Mouse (Mus musculus) adrenal gland, postnatal 4 days (tissue): ENCODE results near the gene 4933400A11Rik. TPM values are rescaled to one million over a fixed set of nuclear protein-coding genes. Genes with fewer than 3 reads are reported as not detected.

Source experiments
- DNase-seq, 2 experiments: peaks; one replicate each; pipeline ENCODE4 v3.0.0; 2021 to 2022; ENCODE audit warnings: low spot score in 2 of 2, mixed read lengths in 2 of 2
- long read RNA-seq, 2 experiments: library from polyadenylated mRNA; stranded (forward); transcript quantifications; one replicate each; pipeline ENCODE4 v2.0.0; 2021
- total RNA-seq, 2 experiments: library from RNA; stranded (reverse); gene quantifications; 2 replicates each; pipeline ENCODE4 v1.2.3; 2021

Gene 4933400A11Rik
- not detected for total RNA-seq
- long read RNA-seq, experiment 1: 0 reads
- long read RNA-seq, experiment 2: 0 reads

DNA sequence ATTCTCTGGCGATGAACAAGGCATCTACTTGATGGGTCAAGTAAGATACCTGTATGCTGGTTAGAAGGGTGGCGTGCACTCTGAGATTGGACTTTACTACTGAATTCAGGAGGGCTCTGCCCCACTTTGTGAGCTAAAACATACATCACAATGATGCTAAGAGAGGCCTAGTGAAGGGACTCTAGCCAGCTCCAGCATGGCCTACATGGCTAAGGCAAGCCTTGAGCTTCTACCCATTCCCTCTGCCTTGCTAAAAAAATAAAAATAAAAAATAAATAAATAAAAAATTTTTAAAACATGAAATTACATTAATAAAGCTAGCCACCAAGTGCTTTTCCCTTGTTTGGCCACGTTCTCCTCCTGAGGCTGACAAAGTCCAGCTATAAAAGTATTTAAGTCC, at the start of gene 4933400A11Rik:
Gene 4933400A11Rik (minus strand): TSS at position 101 of the 400 bp plus-strand sequence.
- DNase-seq: no peak

- no peak for DNase-seq
Measured at GRCm38 (mm10) chrX:169828136-169828535, 48.7 kb upstream of the 4933400A11Rik start.

GRCm38 (mm10) chrX:169827720-169828119, 48.3 kb upstream of the 4933400A11Rik start:
- DNase-seq: no peak

DNA sequence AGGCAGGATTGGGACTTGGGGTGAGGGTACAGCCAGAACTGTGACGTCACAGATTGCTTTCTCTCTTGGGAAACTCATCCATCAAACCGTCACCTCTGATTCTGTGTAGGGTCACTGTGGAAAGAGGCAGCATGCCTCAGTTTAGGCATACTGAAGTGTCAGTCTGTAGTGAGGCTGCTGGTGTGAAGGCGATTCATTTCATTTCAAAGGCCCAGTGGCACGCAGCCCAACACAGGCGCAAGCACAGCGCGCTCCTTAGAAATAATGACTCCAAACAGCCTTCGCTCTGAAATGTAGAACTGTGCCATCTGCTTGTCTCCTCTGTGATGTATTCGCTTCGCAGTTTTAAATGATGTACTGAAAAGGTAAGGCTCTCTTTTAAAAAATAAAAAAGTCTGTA, 47.5 kb upstream of the 4933400A11Rik start:
- DNase-seq: no peak

GRCm38 (mm10) chrX:169813673-169814072, 34.2 kb upstream of the 4933400A11Rik start:
- no peak for DNase-seq

DNA sequence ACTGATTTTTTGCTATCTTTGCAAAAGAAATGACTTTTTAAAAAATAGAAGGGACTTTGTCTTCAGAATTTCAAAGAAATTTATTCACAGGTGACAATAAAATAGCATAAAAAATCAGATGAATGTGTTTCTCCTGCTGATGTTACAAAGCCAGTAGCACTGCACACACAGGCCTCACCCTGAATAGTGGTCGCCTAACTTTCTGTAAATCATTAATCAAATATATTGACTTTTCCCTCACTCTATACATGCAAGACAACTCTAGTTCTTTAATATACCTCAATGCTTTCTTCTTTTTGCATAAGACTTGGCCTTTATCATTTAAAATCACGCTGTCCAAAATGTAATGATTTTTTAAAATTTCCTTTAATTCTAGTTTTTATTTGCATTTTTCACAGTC, 32.3 kb upstream of the 4933400A11Rik start:
- DNase-seq: no peak

GRCm38 (mm10) chrX:169811318-169811717, 31.9 kb upstream of the 4933400A11Rik start:
- DNase-seq: no peak

DNA sequence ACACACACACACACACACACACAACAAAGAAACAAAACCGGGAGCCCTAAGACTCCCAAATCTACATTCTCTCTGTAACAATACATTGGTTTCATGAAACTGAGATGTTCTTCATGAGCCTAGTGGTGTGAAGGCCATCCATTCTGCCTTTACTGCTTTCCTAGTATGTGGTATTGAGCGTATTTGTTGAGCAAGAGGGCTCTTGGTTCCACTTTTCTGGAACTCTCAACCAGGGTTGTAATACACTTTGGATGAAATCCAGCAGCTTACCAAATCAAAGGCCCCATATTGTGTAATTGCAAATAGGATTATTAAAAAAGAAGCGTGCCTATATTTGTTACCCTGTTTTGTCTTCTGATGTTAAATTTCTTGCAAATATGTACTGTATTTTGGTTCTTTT, 28.3 kb upstream of the 4933400A11Rik start:
- no peak for DNase-seq

DNA sequence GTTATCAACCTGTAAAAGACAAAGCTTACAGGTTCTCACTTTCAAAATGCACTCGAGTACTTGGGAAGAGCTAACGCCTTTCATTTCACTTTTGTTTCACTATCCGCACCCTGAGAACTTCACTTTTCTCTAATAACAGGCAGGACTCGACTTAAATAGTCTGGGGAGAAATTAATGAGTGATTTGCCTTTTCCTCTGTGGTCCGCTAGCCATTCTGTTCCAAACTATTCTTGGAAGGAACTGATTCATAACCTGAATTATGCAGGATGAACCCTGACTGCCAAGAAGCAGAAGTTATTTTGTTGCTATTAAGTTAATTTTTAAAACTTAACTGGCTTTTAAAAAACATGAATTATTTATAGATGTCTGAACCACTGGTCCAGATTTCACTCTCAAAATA, 26.4 kb upstream of the 4933400A11Rik start:
- no peak for DNase-seq

DNA sequence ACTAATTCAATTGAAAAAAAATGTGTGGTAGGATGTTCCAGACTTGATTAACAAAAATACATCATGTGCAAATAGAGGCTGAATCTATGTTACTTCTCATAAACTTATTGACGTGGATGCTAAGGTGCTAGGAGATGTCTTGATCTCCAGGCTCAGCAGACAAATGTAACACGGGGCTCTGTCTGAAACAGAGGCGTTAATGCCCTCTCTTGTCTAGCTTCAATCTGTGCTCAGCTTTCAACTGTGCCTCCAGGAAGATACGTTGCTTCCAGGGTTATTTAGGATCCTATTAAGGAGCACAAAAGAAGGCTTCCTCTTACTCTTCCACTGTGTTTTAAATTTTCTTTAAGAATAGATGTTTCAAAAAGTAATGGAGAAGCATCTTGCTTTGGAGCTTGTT, 20.8 kb upstream of the 4933400A11Rik start:
- DNase-seq: no peak

GRCm38 (mm10) chrX:169798987-169799680, 19.7 kb upstream of the 4933400A11Rik start:
- DNase-seq: no peak

GRCm38 (mm10) chrX:169797148-169797547, 17.7 kb upstream of the 4933400A11Rik start:
- DNase-seq: no peak

- peak in 1 of 2 experiments; percentile 15 for DNase-seq
Measured at GRCm38 (mm10) chrX:169794831-169795311, 15.4 kb upstream of the 4933400A11Rik start.

DNA sequence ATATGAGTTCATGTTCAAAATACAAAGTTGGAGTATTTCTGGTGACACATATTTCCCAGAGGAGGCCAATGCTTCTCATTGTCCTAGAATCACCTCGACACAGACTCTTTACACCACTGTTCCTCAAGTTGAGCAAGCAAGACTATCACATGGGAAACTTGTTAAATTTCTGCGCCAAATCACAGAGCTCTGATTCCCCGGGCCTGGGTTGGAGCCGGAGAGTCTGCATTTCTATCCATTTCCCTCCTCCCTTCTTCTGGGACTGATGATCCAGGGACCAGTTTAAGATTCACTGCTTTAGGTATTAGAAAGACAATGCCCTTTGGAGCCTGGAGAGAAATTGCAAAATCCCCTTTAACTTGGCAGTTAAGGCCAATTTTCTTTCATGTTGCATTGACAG, 15.0 kb upstream of the 4933400A11Rik start:
- DNase-seq: peak in 1 of 2 experiments; percentile 16

GRCm38 (mm10) chrX:169792879-169793278, 13.4 kb upstream of the 4933400A11Rik start:
- no peak for DNase-seq

DNA sequence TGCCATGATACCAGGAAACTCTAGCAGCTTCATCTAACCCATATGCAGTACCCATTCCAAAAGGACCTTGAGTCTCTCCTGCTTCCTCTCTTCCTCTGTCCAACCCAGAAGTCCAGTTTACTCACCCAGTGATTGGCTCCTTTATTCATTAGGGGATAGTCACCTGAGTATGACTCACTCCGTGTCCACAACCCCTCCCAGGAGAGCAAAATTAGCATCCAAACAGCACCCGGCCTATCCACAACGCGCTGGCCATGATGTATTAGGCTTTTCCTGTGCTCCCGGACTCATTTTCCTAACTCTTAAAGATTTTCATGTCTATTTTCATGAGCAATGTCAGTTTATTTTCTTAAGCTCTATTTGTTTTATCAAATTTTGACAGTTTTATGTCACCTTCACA, 10.3 kb upstream of the 4933400A11Rik start:
- DNase-seq: no peak

- no peak for DNase-seq
Measured at GRCm38 (mm10) chrX:169758001-169758400, 21.4 kb downstream of the 4933400A11Rik start.

DNA sequence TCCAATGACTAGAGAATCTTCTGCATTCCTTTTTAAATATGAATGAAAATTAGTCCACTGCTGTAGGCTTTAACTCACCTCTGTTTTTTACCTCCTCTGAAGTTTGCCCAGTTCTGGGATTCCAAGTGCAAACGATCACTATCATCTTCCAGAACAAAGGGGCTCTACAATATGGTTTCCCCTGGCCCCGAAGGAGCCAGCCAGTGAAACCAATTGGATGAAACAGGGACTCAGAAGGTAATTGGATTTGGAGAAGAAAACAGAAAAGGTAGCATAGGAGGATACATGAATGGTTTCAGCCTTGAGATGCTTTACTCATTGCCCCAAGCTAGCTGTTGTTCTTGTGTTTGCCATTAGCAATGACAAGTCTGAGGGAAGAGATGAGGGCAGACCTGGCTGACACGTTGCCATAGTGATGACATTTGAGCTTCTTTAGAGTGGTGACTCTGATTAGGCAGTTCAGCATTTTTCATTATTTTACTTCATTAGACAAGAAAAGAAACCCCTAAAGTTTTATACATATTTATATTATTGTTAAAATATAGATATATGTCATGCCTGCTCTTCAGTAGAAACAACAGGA, 44.0 kb downstream of the 4933400A11Rik start:
- DNase-seq: no peak
